Mouse (Mus musculus): ENCODE data around the gene Slbp.

GRCm38 (mm10) chr5:33628820-33629300, 23.5 kb downstream of the Slbp start:
- no peak for TF ChIP-seq POLR2A (IDR thresholded peaks at IDR 0.05; ENCODE audit: borderline replicate concordance, insufficient read depth, low read length)
- no peak for TF ChIP-seq CTCF (IDR thresholded peaks at IDR 0.05; ENCODE audit: borderline replicate concordance, insufficient read depth, low read depth, low read length)
